ENCODE assay signal across 8 mouse cellular contexts in genomic region chr7:35025409-35026275, GRCm38 (mm10). TPM values are rescaled to one million over a fixed set of nuclear protein-coding genes. Genes with fewer than 3 reads are reported as not detected.
DNase-seq lines count a peak whose midpoint lies in the region; ATAC-seq and TF ChIP-seq lines count a peak whose summit lies in the region.

No protein-coding gene starts in this region.

- WGBS in forebrain, embryonic 11.5 days, result 42% methylated on average over 5 of the region's 5 CpGs
- 45% methylated on average over 5 of the region's 5 CpGs for WGBS in heart, postnatal 0 days
- WGBS in liver, postnatal 0 days (ENCODE audit: insufficient replicate concordance), result 37% methylated on average over 5 of the region's 5 CpGs
- 38% methylated on average over 5 of the region's 5 CpGs for WGBS in neural tube, embryonic 13.5 days

- H3K27me3 ChIP-seq in E14TG2a.4 (ENCODE audit: insufficient read depth, low read length), result no peaks in the 10 kb centered on the region
- H3K27me3 ChIP-seq in forebrain, embryonic 11.5 days (ENCODE audit: control insufficient read depth, insufficient read depth, low read length), result no peaks in the 10 kb centered on the region
- H3K27me3 ChIP-seq in heart, postnatal 0 days (ENCODE audit: control insufficient read depth, insufficient read depth, low read length), result no peaks in the 10 kb centered on the region
- H3K27me3 ChIP-seq in liver, postnatal 0 days (ENCODE audit: insufficient read depth, low read length), result no peaks in the 10 kb centered on the region
- H3K27me3 ChIP-seq in neural tube, embryonic 13.5 days, result no peaks in the 10 kb centered on the region

- TF ChIP-seq CTCF in E14TG2a.4 (conservative IDR thresholded peaks at IDR 0.05; ENCODE audit: low read length), result peak; percentile 89
- TF ChIP-seq CTCF in heart, postnatal 0 days (IDR thresholded peaks at IDR 0.05; ENCODE audit: low read depth), result peak; percentile 92
- peak; percentile 97 for TF ChIP-seq CTCF in liver, postnatal 0 days (IDR thresholded peaks at IDR 0.05; ENCODE audit: low read depth)

- no peak overlapping the region for H3K27ac ChIP-seq in forebrain, embryonic 11.5 days (ENCODE audit: low read depth, low read length)
- no peak overlapping the region for H3K27ac ChIP-seq in heart, postnatal 0 days (ENCODE audit: low read depth)
- H3K27ac ChIP-seq in liver, postnatal 0 days (ENCODE audit: low read depth), result no peak overlapping the region
- H3K27ac ChIP-seq in neural tube, embryonic 13.5 days (replicated peaks), result no peak overlapping the region

- peak; percentile 35 for DNase-seq in c-Kit-negative CD71-positive TER-119-positive erythroid progenitor cells, embryonic 14.5 days (ENCODE audit: low read depth, low spot score)
- peak; percentile 88 for DNase-seq in forebrain, embryonic 11.5 days (ENCODE audit: low spot score)
- peak; percentile 38 for DNase-seq in heart, postnatal 0 days (ENCODE audit: low spot score)
- DNase-seq in layer of hippocampus, adult 11-12 months (ENCODE audit: low spot score), result peak; percentile 89
- peak; percentile 85 for DNase-seq in liver, postnatal 0 days
- DNase-seq in testis, postnatal 14 days (ENCODE audit: low spot score), result peak; percentile 32

- no peaks in the 10 kb centered on the region for H3K9me3 ChIP-seq in E14TG2a.4 (ENCODE audit: low read length)
- no peaks in the 10 kb centered on the region for H3K9me3 ChIP-seq in forebrain, embryonic 11.5 days (ENCODE audit: control insufficient read depth, low read length)
- no peaks in the 10 kb centered on the region for H3K9me3 ChIP-seq in heart, postnatal 0 days (replicated peaks; ENCODE audit: control insufficient read depth, low read length)
- H3K9me3 ChIP-seq in liver, postnatal 0 days (ENCODE audit: low read length), result no peaks in the 10 kb centered on the region
- no peaks in the 10 kb centered on the region for H3K9me3 ChIP-seq in neural tube, embryonic 13.5 days

- no peak overlapping the region for H3K4me2 ChIP-seq in forebrain, embryonic 11.5 days (ENCODE audit: low read depth, low read length, severe bottlenecking)
- H3K4me2 ChIP-seq in heart, postnatal 0 days (ENCODE audit: low read depth, low read length), result no peak overlapping the region
- no peak overlapping the region for H3K4me2 ChIP-seq in liver, postnatal 0 days (ENCODE audit: low read depth, low read length)
- no peak overlapping the region for H3K4me2 ChIP-seq in neural tube, embryonic 13.5 days

- H3K4me3 ChIP-seq in E14TG2a.4 (replicated peaks; ENCODE audit: low read length), result no peak overlapping the region
- H3K4me3 ChIP-seq in forebrain, embryonic 11.5 days (ENCODE audit: low read depth, low read length), result no peak overlapping the region
- no peak overlapping the region for H3K4me3 ChIP-seq in heart, postnatal 0 days (ENCODE audit: low read depth, low read length)
- no peak overlapping the region for H3K4me3 ChIP-seq in liver, postnatal 0 days (ENCODE audit: low read depth, low read length)
- no peak overlapping the region for H3K4me3 ChIP-seq in neural tube, embryonic 13.5 days

- peaks cover 55% of the 10 kb centered on the region for H3K36me3 ChIP-seq in E14TG2a.4 (ENCODE audit: insufficient read depth, low read length)
- no peaks in the 10 kb centered on the region for H3K36me3 ChIP-seq in forebrain, embryonic 11.5 days (ENCODE audit: control insufficient read depth, insufficient read depth, low read length)
- no peaks in the 10 kb centered on the region for H3K36me3 ChIP-seq in heart, postnatal 0 days (replicated peaks; ENCODE audit: control insufficient read depth, insufficient read depth, low read length)
- no peaks in the 10 kb centered on the region; the same call in 1 of the 2 replicates for H3K36me3 ChIP-seq in liver, postnatal 0 days (replicated peaks; ENCODE audit: insufficient read depth, low read length)
- H3K36me3 ChIP-seq in neural tube, embryonic 13.5 days, result no peaks in the 10 kb centered on the region

- ATAC-seq in forebrain, embryonic 11.5 days (replicated peaks; ENCODE audit: low FRiP score), result peak; percentile 69
- ATAC-seq in heart, postnatal 0 days (ENCODE audit: insufficient read depth, low read depth), result peak; percentile 53; the same call in 1 of the 2 replicates
- peak; percentile 61 for ATAC-seq in liver, postnatal 0 days
- ATAC-seq in neural tube, embryonic 13.5 days (ENCODE audit: low read depth), result peak; percentile 62

- no peak for TF ChIP-seq EP300 in heart, postnatal 0 days (IDR thresholded peaks at IDR 0.05; ENCODE audit: low read depth)
- no peak for TF ChIP-seq EP300 in liver, postnatal 0 days (IDR thresholded peaks at IDR 0.05; ENCODE audit: low read depth)

- peaks cover 29% of the 10 kb centered on the region for H3K4me1 ChIP-seq in E14TG2a.4 (replicated peaks; ENCODE audit: low read depth, low read length)
- H3K4me1 ChIP-seq in forebrain, embryonic 11.5 days (replicated peaks; ENCODE audit: control insufficient read depth, insufficient read depth, low read length), result no peaks in the 10 kb centered on the region
- H3K4me1 ChIP-seq in heart, postnatal 0 days (ENCODE audit: control insufficient read depth, insufficient read depth), result no peaks in the 10 kb centered on the region
- peaks cover 10% of the 10 kb centered on the region for H3K4me1 ChIP-seq in liver, postnatal 0 days (ENCODE audit: insufficient read depth)
- peaks cover 21% of the 10 kb centered on the region for H3K4me1 ChIP-seq in neural tube, embryonic 13.5 days (replicated peaks)

- H3K9ac ChIP-seq in forebrain, embryonic 11.5 days (ENCODE audit: low read length), result no peak overlapping the region
- H3K9ac ChIP-seq in heart, postnatal 0 days (replicated peaks; ENCODE audit: low read depth, low read length), result no peak overlapping the region
- H3K9ac ChIP-seq in liver, postnatal 0 days (replicated peaks), result no peak overlapping the region
- H3K9ac ChIP-seq in neural tube, embryonic 13.5 days, result no peak overlapping the region

RNA-seq across cellular contexts. Expression of gene Cebpg, which starts 30.7 kb away (rescaled TPM):
- polyA plus RNA-seq in forebrain, embryonic 11.5 days (2014; fragmentation: Nextera tagmentation; extraction: Ambion mirVana), result 47.5 and 53.9 TPM in 2 replicates
- 3.6 and 9.1 TPM in 2 replicates for total RNA-seq in heart, postnatal 0 days (2014; rRNA removed; ENCODE audit: low replicate concordance)
- polyA plus RNA-seq in heart, postnatal 0 days (2015; fragmentation: Nextera tagmentation; extraction: Ambion mirVana), result 13.4 and 13.9 TPM in 2 replicates
- polyA plus RNA-seq in liver, postnatal 0 days (2015; fragmentation: Nextera tagmentation; extraction: Ambion mirVana), result 30.8 and 35.2 TPM in 2 replicates
- polyA plus RNA-seq in neural tube, embryonic 13.5 days (2015; fragmentation: Nextera tagmentation; extraction: Ambion mirVana), result 38.7 and 40.0 TPM in 2 replicates

Comparison
In these comparisons a context has a peak if more than half of its experiments do, and no peak if none do; other contexts are left out.
1. DNase-seq: peak in every context shown above with its lines; median percentile 89 in layer of hippocampus, adult 11-12 months; 88 in forebrain, embryonic 11.5 days; 85 in liver, postnatal 0 days; 38 in heart, postnatal 0 days; 35 in c-Kit-negative CD71-positive TER-119-positive erythroid progenitor cells, embryonic 14.5 days; 32 in testis, postnatal 14 days.